Mouse (Mus musculus) heart, embryonic 15.5 days (tissue): Measurements from ENCODE around the gene Ankrd17. TPM values are rescaled to one million over a fixed set of nuclear protein-coding genes. Genes with fewer than 3 reads are reported as not detected.
"Not testable (repeated sequence)": the region's sequence is repeated elsewhere in the genome, so short reads cannot be mapped to it uniquely, and the experiment has no call there.

ENCODE experiments used
- ATAC-seq: fragments of 200-750 bp; cut with Nextera tagmentation; replicated peaks from 2 replicates; pipeline ENCODE4 v1.8.0; 2017; ENCODE audit warnings: low read depth, moderate TSS enrichment; ENCODE audit not compliant: insufficient number of reproducible peaks, insufficient read depth, low FRiP score
- H3K27ac ChIP-seq: fragments of 300-500 bp; sonication (generic); 2 replicates; pipeline ENCODE4 v1.5.1; 2015; ENCODE audit warnings: mild to moderate bottlenecking, inconsistent platforms
- H3K27me3 ChIP-seq: fragments of 300-500 bp; sonication (generic); 2 replicates; pipeline ENCODE4 v1.6.1; 2015; ENCODE audit warnings: inconsistent platforms
- H3K36me3 ChIP-seq: fragments of 300-500 bp; sonication (generic); 2 replicates; pipeline ENCODE4 v1.6.1; 2015; ENCODE audit warnings: mild to moderate bottlenecking, inconsistent platforms
- H3K4me1 ChIP-seq: fragments of 300-500 bp; sonication (generic); replicated peaks from 2 replicates; pipeline ENCODE4 v1.6.1; 2015; ENCODE audit warnings: inconsistent platforms
- H3K4me2 ChIP-seq: fragments of 300-500 bp; sonication (generic); 2 replicates; pipeline ENCODE4 v1.6.1; 2015; ENCODE audit warnings: inconsistent platforms, mild to moderate bottlenecking, moderate library complexity
- H3K4me3 ChIP-seq: fragments of 300-500 bp; sonication (generic); 2 replicates; pipeline ENCODE4 v1.5.1; 2015; ENCODE audit warnings: mild to moderate bottlenecking, inconsistent platforms
- H3K9ac ChIP-seq: fragments of 300-500 bp; sonication (generic); 2 replicates; pipeline ENCODE4 v1.6.1; 2015; ENCODE audit warnings: mild to moderate bottlenecking, inconsistent platforms
- H3K9me3 ChIP-seq: fragments of 300-500 bp; sonication (generic); replicated peaks from 2 replicates; pipeline ENCODE4 v1.6.1; 2016; ENCODE audit warnings: inconsistent platforms
- WGBS: fragments of 180-500 bp; shearing (Covaris S2); methylation state at CpG from one replicate; pipeline ENCODE4 v1.1.7; 2015; ENCODE audit warnings: mixed read lengths; 5-methylcytosine and 5-hydroxymethylcytosine counted together
- polyA plus RNA-seq: library from polyadenylated mRNA; unstranded; fragments of >200 nt; fragmentation: Nextera tagmentation; extraction: Ambion mirVana; gene quantifications from 2 replicates; pipeline ENCODE4 v1.2.1, GENCODE M21; 2015

The Ankrd17 gene
- polyA plus RNA-seq, 1 experiment from 2014 or later = 14.3 TPM

- Histone ChIP-seq H3K36me3 (no peaks in the 10 kb centered on the region), H3K27me3 (no peaks in the 10 kb centered on the region), H3K4me2 (no peak overlapping the region), H3K4me1 (peaks cover 8% of the 10 kb centered on the region), H3K4me3 (no peak overlapping the region), H3K9ac (no peak overlapping the region), H3K27ac (peak overlapping the region; percentile 34; the same call in 1 of the 2 replicates), H3K9me3 (no peaks in the 10 kb centered on the region)
- 70% methylated on average over 1 of the region's 1 CpGs for WGBS
- no peak for ATAC-seq
Observed at GRCm38 (mm10) chr5:90331071-90331470, 35.3 kb downstream of the Ankrd17 start.

DNA sequence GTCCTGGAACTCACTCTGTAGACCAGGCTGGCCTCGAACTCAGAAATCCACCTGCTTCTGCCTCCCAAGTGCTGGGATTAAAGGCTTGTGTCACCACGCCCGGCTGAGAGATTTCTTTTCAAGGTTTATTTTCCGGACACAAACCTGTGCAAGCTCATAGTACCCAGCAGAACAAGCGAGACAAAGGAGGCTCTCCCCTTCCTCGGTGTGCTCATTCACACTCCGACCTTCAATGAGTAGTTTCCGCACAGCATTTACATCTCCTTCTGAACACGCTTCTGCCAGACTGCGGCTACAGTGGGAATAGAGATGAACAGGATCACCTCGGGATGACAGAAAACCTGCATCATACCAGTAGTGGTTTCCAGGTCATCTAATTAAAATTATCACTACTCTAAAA lies 68.0 kb downstream of the Ankrd17 start:
- Histone ChIP-seq H3K27me3 (no peaks in the 10 kb centered on the region), H3K9ac (no peak overlapping the region), H3K4me2 (no peak overlapping the region), H3K27ac (no peak overlapping the region), H3K36me3 (peaks cover 38% of the 10 kb centered on the region), H3K4me3 (no peak overlapping the region), H3K9me3 (no peaks in the 10 kb centered on the region), H3K4me1 (no peaks in the 10 kb centered on the region)
- no peak for ATAC-seq
- 96% methylated on average over 11 of the region's 11 CpGs for WGBS

GRCm38 (mm10) chr5:90289887-90290286 lies 76.5 kb downstream of the Ankrd17 start:
- Histone ChIP-seq H3K4me2 (no peak overlapping the region), H3K36me3 (peaks cover 69% of the 10 kb centered on the region)
- ATAC-seq = no peak

DNA sequence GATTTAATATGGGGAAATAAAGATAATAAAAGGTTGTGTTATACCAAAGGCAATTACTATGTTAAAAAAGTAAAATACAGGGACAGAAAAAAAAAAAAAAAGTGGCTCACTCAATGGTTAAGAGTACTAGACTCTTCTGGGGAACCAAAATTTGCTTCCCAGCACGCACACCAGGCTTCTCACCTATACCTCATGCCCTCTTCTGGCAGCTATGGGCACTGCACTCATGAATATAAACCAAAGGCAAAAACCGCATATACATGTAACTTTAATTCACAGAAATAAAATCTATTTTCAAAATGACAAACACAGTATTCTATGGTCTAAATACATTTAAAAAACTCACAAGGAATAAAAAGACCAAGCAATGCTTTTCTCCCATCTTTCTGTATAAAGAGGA lies 79.8 kb downstream of the Ankrd17 start:
- Histone ChIP-seq H3K36me3 (peaks cover 70% of the 10 kb centered on the region), H3K4me3 (no peak overlapping the region), H3K27me3 (no peaks in the 10 kb centered on the region), H3K27ac (no peak overlapping the region), H3K9me3 (no peaks in the 10 kb centered on the region), H3K4me1 (no peaks in the 10 kb centered on the region), H3K4me2 (no peak overlapping the region), H3K9ac (no peak overlapping the region)
- 81% methylated on average over 2 of the region's 2 CpGs for WGBS
- ATAC-seq = no peak

More at GRCm38 (mm10) chr5:90289887-90290286, 76.5 kb downstream of the Ankrd17 start:
- Histone ChIP-seq H3K9ac (no peak overlapping the region), H3K27me3 (no peaks in the 10 kb centered on the region), H3K27ac (no peak overlapping the region), H3K9me3 (no peaks in the 10 kb centered on the region), H3K4me1 (no peaks in the 10 kb centered on the region), H3K4me3 (no peak overlapping the region)

GRCm38 (mm10) chr5:90280061-90280460 lies 86.3 kb downstream of the Ankrd17 start:
- Histone ChIP-seq H3K4me2 (no peak overlapping the region), H3K9me3 (no peaks in the 10 kb centered on the region), H3K9ac (no peak overlapping the region), H3K4me1 (no peaks in the 10 kb centered on the region), H3K27ac (no peak overlapping the region), H3K27me3 (no peaks in the 10 kb centered on the region), H3K4me3 (no peak overlapping the region), H3K36me3 (peaks cover 42% of the 10 kb centered on the region)
- ATAC-seq = no peak
- 87% methylated on average over 1 of the region's 1 CpGs for WGBS

DNA sequence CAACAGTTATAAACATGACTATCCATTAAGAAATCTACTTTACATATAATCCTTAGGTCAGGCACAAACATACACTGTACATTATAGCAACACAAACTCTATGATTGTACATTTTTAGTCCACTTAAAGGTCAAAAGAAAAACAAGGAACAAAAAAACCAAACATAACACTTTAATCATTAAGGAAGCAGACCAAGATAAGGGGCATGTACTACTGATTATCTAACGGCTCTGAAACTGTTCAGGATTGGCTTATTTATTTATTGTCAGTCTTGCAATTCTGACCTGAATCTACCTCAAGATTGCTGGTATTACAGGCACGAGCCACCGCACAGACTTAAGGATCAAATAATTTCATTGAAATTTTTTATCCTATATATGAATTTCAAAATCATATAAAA lies 87.0 kb downstream of the Ankrd17 start:
- Histone ChIP-seq H3K36me3 (peaks cover 41% of the 10 kb centered on the region), H3K4me2 (no peak overlapping the region), H3K4me1 (no peaks in the 10 kb centered on the region), H3K9ac (no peak overlapping the region), H3K27ac (no peak overlapping the region), H3K9me3 (no peaks in the 10 kb centered on the region), H3K27me3 (no peaks in the 10 kb centered on the region), H3K4me3 (no peak overlapping the region)
- ATAC-seq = no peak
- 69% methylated on average over 3 of the region's 3 CpGs for WGBS

DNA sequence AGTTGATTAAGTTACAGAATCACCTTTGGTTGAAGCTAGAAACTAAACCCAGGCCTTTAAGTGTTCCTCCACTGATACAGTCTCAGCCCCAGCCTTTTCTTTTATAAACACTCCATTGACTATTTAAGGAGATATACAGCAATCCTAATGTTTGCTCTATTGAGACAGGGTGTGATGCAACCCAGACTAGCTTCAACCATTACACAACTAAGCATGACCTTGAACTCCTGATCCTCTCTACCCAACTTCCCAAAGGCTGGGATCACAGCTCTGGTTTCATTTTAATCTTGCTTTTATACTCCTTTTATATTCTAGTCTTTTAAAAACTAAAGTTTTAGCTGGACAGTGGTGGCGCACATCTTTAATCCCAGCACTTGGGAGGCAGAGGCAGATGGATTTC lies 88.9 kb downstream of the Ankrd17 start:
- H3K4me3 ChIP-seq = no peak overlapping the region
- peaks cover 35% of the 10 kb centered on the region for H3K36me3 ChIP-seq
- whole genome bisulfite sequencing = 97% methylated on average over 1 of the region's 1 CpGs

GRCm38 (mm10) chr5:90274806-90275205 lies 91.6 kb downstream of the Ankrd17 start:
- WGBS = 70% methylated on average over 1 of the region's 1 CpGs
- no peaks in the 10 kb centered on the region for H3K4me1 ChIP-seq
- H3K9me3 ChIP-seq = no peaks in the 10 kb centered on the region
- ATAC-seq = no peak
- no peak overlapping the region for H3K9ac ChIP-seq
- no peak overlapping the region for H3K4me3 ChIP-seq
- no peak overlapping the region for H3K27ac ChIP-seq
- H3K36me3 ChIP-seq = peaks cover 44% of the 10 kb centered on the region
- no peak overlapping the region for H3K4me2 ChIP-seq
- no peaks in the 10 kb centered on the region for H3K27me3 ChIP-seq

More for the DNA sequence above, 88.9 kb downstream of the Ankrd17 start:
- Histone ChIP-seq H3K9ac (no peak overlapping the region), H3K4me1 (no peaks in the 10 kb centered on the region), H3K27ac (no peak overlapping the region), H3K9me3 (no peaks in the 10 kb centered on the region), H3K4me2 (no peak overlapping the region), H3K27me3 (no peaks in the 10 kb centered on the region)
- ATAC-seq = no peak

GRCm38 (mm10) chr5:90262230-90262629 lies 104.1 kb downstream of the Ankrd17 start:
- 89% methylated on average over 2 of the region's 2 CpGs for WGBS
- H3K27ac ChIP-seq, H3K4me2 ChIP-seq, H3K9me3 ChIP-seq, H3K4me1 ChIP-seq, H3K27me3 ChIP-seq, H3K9ac ChIP-seq, H3K4me3 ChIP-seq, ATAC-seq: not testable (repeated sequence)
- H3K36me3 ChIP-seq = peaks cover 82% of the 10 kb centered on the region

DNA sequence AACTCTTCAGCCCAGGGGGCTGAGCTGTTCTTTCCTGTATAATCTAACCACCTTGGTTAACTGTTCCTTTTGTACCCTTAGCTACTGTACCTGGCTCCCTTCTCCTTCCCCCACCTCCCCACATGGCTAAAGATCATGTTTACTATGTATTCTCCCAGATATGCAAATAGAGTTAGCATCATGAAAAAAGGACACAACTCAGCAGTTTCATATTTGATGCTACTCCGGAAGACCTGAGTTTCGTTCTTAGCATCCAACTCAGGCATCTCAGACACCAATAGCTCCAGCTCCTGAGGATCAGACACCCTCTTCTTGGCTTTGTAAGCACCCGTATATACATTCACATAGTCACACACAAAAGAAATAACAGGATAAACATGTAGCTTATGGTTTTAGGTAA lies 109.4 kb downstream of the Ankrd17 start:
- WGBS = 93% methylated on average over 3 of the region's 3 CpGs
- Histone ChIP-seq H3K9me3 (no peaks in the 10 kb centered on the region), H3K27ac (no peak overlapping the region), H3K4me1 (no peaks in the 10 kb centered on the region), H3K27me3 (no peaks in the 10 kb centered on the region), H3K36me3 (peaks cover 94% of the 10 kb centered on the region), H3K9ac (no peak overlapping the region), H3K4me3 (no peak overlapping the region), H3K4me2 (no peak overlapping the region)
- ATAC-seq = no peak

GRCm38 (mm10) chr5:90247503-90247902 lies 118.9 kb downstream of the Ankrd17 start:
- no peaks in the 10 kb centered on the region for H3K4me1 ChIP-seq
- ATAC-seq = no peak
- no peak overlapping the region for H3K27ac ChIP-seq
- no peak overlapping the region for H3K4me2 ChIP-seq
- no peak overlapping the region for H3K4me3 ChIP-seq
- H3K9me3 ChIP-seq = no peaks in the 10 kb centered on the region
- H3K9ac ChIP-seq = no peak overlapping the region
- H3K36me3 ChIP-seq = peaks cover 82% of the 10 kb centered on the region
- no peaks in the 10 kb centered on the region for H3K27me3 ChIP-seq

DNA sequence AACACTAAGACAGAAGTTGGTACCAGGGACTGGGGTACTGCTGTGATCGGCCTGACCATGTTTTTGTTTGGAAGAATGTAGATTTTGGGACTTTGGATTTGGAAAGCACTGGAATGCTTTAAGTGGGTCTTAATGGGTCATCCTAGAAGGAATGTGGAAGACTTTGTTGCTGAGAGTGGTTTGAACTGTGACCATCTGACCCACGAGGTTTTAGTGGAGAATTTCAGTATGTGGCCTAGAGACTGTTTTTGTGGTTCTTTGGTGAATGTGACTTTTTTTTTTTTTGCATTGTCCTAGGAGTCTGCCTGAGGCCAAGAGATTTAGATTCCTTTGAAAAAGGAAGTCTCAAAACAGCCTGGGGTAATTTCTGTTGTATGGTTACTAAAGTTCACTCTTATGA lies 119.4 kb downstream of the Ankrd17 start:
- WGBS = 80% methylated on average over 2 of the region's 2 CpGs
- ATAC-seq = no peak
- no peaks in the 10 kb centered on the region for H3K9me3 ChIP-seq
- no peaks in the 10 kb centered on the region for H3K27me3 ChIP-seq
- no peak overlapping the region for H3K4me2 ChIP-seq
- H3K27ac ChIP-seq = no peak overlapping the region
- no peak overlapping the region for H3K9ac ChIP-seq
- H3K36me3 ChIP-seq = peaks cover 82% of the 10 kb centered on the region
- H3K4me1 ChIP-seq = no peaks in the 10 kb centered on the region
- no peak overlapping the region for H3K4me3 ChIP-seq
